Mouse (Mus musculus) urinary bladder, postnatal 0 days (tissue): ENCODE results near the gene Arfgap3. TPM values are rescaled to one million over a fixed set of nuclear protein-coding genes. Genes with fewer than 3 reads are reported as not detected.

Source experiments
- polyA plus RNA-seq: library from polyadenylated mRNA; unstranded; fragments of >200 nt; fragmentation: Nextera tagmentation; extraction: Ambion mirVana; gene quantifications from 2 replicates; pipeline ENCODE4 v1.2.1, GENCODE M21; 2015

Gene Arfgap3
- polyA plus RNA-seq: 54.4 and 63.4 TPM in 2 replicates

GRCm38 (mm10) chr15:83349954-83350711, at the start of gene Arfgap3:
Gene Arfgap3, minus strand, starts transcription at chr15:83350247.

GRCm38 (mm10) chr15:83251176-83252004, 98.7 kb downstream of the Arfgap3 start, which contains the start of gene A4galt:
Gene A4galt, minus strand, starts transcription at chr15:83251774.

Other genes with a start within 250 kb of the Arfgap3 start
- gene Rrp7a, start 227.4 kb downstream of the Arfgap3 start, polyA plus RNA-seq: 36.8 and 47.8 TPM in 2 replicates
- gene Poldip3, start 200.9 kb downstream of the Arfgap3 start, polyA plus RNA-seq: 60.1 and 61.5 TPM in 2 replicates
- gene Cyb5r3, start 177.7 kb downstream of the Arfgap3 start, polyA plus RNA-seq: 212 and 225 TPM in 2 replicates
- 35.2 and 35.9 TPM in 2 replicates for gene A4galt, start 98.5 kb downstream of the Arfgap3 start, polyA plus RNA-seq
- gene Pacsin2, start 114.4 kb upstream of the Arfgap3 start, polyA plus RNA-seq: 48.7 and 55.0 TPM in 2 replicates
- gene Ttll1, start 160.6 kb upstream of the Arfgap3 start, polyA plus RNA-seq: 14.0 and 17.3 TPM in 2 replicates
- 4.9 and 5.8 TPM in 2 replicates for gene Bik, start 176.6 kb upstream of the Arfgap3 start, polyA plus RNA-seq
- gene Tspo, start 213.3 kb upstream of the Arfgap3 start, polyA plus RNA-seq: 226 and 300 TPM in 2 replicates
- gene Mcat, start 213.5 kb upstream of the Arfgap3 start, polyA plus RNA-seq: 21.9 and 23.5 TPM in 2 replicates
- gene Ttll12, start 244.9 kb upstream of the Arfgap3 start, polyA plus RNA-seq: 13.7 and 13.8 TPM in 2 replicates